In the genomic region with DNA sequence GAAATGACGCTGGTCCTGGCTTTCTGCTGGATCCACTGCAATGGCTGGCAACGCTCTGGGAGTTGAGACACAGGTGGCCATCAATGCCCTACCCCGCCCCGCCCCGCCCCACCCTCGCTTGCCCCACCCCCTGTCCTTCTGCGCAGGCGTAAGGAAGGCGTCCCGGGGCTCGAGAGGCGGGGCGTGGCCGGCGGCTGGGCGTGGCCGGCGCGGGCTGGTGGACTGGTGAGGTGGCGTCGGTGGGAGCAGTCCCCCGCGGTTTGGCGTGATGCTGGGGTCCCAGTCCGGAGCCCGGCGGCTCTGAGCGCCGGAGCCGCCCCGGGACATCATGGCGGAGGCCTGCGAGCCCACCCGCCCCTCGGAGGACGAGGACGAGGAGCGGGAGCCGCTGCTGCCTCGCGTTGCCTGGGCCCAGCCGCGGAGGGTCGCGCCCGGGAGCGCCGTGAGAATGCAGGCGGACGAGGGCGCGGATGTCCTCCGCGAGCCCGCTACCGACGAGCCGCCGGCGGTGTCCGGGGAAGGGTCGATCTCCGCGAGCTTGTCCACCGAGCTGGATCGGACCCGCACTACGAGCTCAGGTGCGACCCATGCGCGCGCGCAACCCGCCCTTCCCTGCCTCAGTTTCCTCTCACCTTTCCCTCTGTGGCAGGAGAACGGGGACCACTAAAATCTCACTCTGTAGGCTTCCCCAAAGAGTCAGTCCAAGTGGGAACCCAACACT, we compare ENCODE assay signal across 8 mouse cellular contexts. TPM values are rescaled to one million over a fixed set of nuclear protein-coding genes. Genes with fewer than 3 reads are reported as not detected.
DNase-seq lines count a peak whose midpoint lies in the region; ATAC-seq lines count a peak whose summit lies in the region.

A gene (plus strand): TSS at position 184 of the 721 bp plus-strand sequence.

- WGBS in hindbrain, embryonic 16.5 days: under 1% methylated on average over 56 of the region's 75 CpGs

- no peaks in the 10 kb centered on the region for H3K9me3 ChIP-seq in hindbrain, embryonic 16.5 days (ENCODE audit: control insufficient read depth, low read length)
- H3K9me3 ChIP-seq in megakaryocyte, embryonic 14.5 days: peaks cover 3% of the 10 kb centered on the region; the same call in 1 of the 2 replicates

- no peaks in the 10 kb centered on the region for H3K27me3 ChIP-seq in hindbrain, embryonic 16.5 days (replicated peaks; ENCODE audit: control insufficient read depth, insufficient read depth, low read length)
- no peaks in the 10 kb centered on the region for H3K27me3 ChIP-seq in megakaryocyte, embryonic 14.5 days (replicated peaks)

- ATAC-seq in hindbrain, embryonic 16.5 days: peak; percentile 90

- peak within 1 kb of the TSS; percentile 89 for H3K4me2 ChIP-seq in hindbrain, embryonic 16.5 days (ENCODE audit: low read length)

- peak within 1 kb of the TSS; percentile 56; the same call in 1 of the 2 replicates for H3K27ac ChIP-seq in hindbrain, embryonic 16.5 days (ENCODE audit: low read depth, low read length)

- H3K4me3 ChIP-seq in hindbrain, embryonic 16.5 days (ENCODE audit: low read length): peak within 1 kb of the TSS; percentile 64
- H3K4me3 ChIP-seq in megakaryocyte, embryonic 14.5 days (replicated peaks): peak within 1 kb of the TSS; percentile 99

- peak within 1 kb of the TSS; percentile 78 for H3K9ac ChIP-seq in hindbrain, embryonic 16.5 days (ENCODE audit: low read depth, low read length)

- DNase-seq in R1 (ENCODE audit: low read depth, low spot score): peak; percentile 75
- DNase-seq in cerebellum, postnatal 36 days: peak; percentile 36 to 51
- DNase-seq in gastrocnemius, adult 18-20 months (ENCODE audit: low spot score): peak; percentile 74
- DNase-seq in left cerebral cortex, adult 8-10 months (ENCODE audit: low spot score in 2 of 2): peak; percentile 25 to 29
- DNase-seq in right cerebral cortex, adult 2 months (ENCODE audit: low spot score in 2 of 2): peak; percentile 41 to 47
- DNase-seq in urinary bladder, postnatal 14 days (ENCODE audit: low spot score): peak; percentile 86

- H3K4me1 ChIP-seq in hindbrain, embryonic 16.5 days (ENCODE audit: control insufficient read depth, insufficient read depth, low read depth, low read length): peaks cover 5% of the 10 kb centered on the region
- peaks cover 23% of the 10 kb centered on the region for H3K4me1 ChIP-seq in megakaryocyte, embryonic 14.5 days

- H3K36me3 ChIP-seq in hindbrain, embryonic 16.5 days (ENCODE audit: control insufficient read depth, insufficient read depth, low read length): no peaks in the 10 kb centered on the region
- peaks cover 23% of the 10 kb centered on the region for H3K36me3 ChIP-seq in megakaryocyte, embryonic 14.5 days (replicated peaks; ENCODE audit: low read length)

RNA-seq across cellular contexts. Expression of the gene that starts here (rescaled TPM):
- 1 to 10 TPM in 1 of 2 experiments, under 1 TPM in 1; 1.00 to 1.1 TPM for total RNA-seq in gastrocnemius, adult 18-20 months (2021)
- polyA plus RNA-seq in hindbrain, embryonic 16.5 days (2015; fragmentation: Nextera tagmentation; extraction: Ambion mirVana): 3.6 and 4.8 TPM in 2 replicates
- 1 to 10 TPM; 1.3 to 2.1 (median 1.5) TPM for total RNA-seq in left cerebral cortex, adult 8-10 months (2022)
- 22.6 and 36.0 TPM in 2 replicates for polyA plus RNA-seq in megakaryocyte, embryonic 14.5 days (2012; ENCODE audit: insufficient read depth, low replicate concordance)

Comparison
In these comparisons a context has a peak if more than half of its experiments do, and no peak if none do; other contexts are left out.
1. Peak in every context shown above with its lines: DNase-seq, ATAC-seq, H3K4me3 ChIP-seq and H3K27ac ChIP-seq.
2. DNase-seq: peak in every context shown above with its lines; median percentile 86 in urinary bladder, postnatal 14 days; 75 in R1; 74 in gastrocnemius, adult 18-20 months; 44 in right cerebral cortex, adult 2 months; 44 in cerebellum, postnatal 36 days; 27 in left cerebral cortex, adult 8-10 months.